Mouse (Mus musculus): ENCODE data around the gene Prickle3. TPM values are rescaled to one million over a fixed set of nuclear protein-coding genes. Genes with fewer than 3 reads are reported as not detected.
"Not testable (repeated sequence)": the region's sequence is repeated elsewhere in the genome, so short reads cannot be mapped to it uniquely, and the experiment has no call there.

Gene Prickle3
- polyA plus RNA-seq, 1 experiment = 21.3 TPM

- no peak for DNase-seq (ENCODE audit: low read depth)
Measured at GRCm38 (mm10) chrX:7670921-7671623, 14.0 kb downstream of the Prickle3 start, which contains the start of gene Plp2. Gene Plp2, minus strand, starts transcription at chrX:7671390.

GRCm38 (mm10) chrX:7672739-7673138 is 15.7 kb downstream of the Prickle3 start:
- DNase-seq (ENCODE audit: low read depth) = no peak

- no peak for DNase-seq (ENCODE audit: low read depth)
Measured at GRCm38 (mm10) chrX:7673578-7674281, 16.7 kb downstream of the Prickle3 start.

GRCm38 (mm10) chrX:7674284-7675000 is 17.4 kb downstream of the Prickle3 start:
- no peak for DNase-seq (ENCODE audit: low read depth)

GRCm38 (mm10) chrX:7675001-7675380 is 17.9 kb downstream of the Prickle3 start:
- DNase-seq (ENCODE audit: low read depth) = no peak

- no peak for DNase-seq (ENCODE audit: low read depth)
Measured at GRCm38 (mm10) chrX:7678986-7679385, 21.9 kb downstream of the Prickle3 start.

- DNase-seq (ENCODE audit: low read depth) = no peak
Measured at GRCm38 (mm10) chrX:7679405-7680056, 22.5 kb downstream of the Prickle3 start.

GRCm38 (mm10) chrX:7680057-7680412 is 23.0 kb downstream of the Prickle3 start:
- DNase-seq (ENCODE audit: low read depth) = no peak

- no peak for DNase-seq (ENCODE audit: low read depth)
Measured at GRCm38 (mm10) chrX:7680864-7681263, 23.8 kb downstream of the Prickle3 start, which contains the start of gene Magix. Gene Magix, minus strand, starts transcription at chrX:7681251.

GRCm38 (mm10) chrX:7688321-7688720 is 31.3 kb downstream of the Prickle3 start:
- DNase-seq (ENCODE audit: low read depth) = no peak

GRCm38 (mm10) chrX:7690486-7690885 is 33.4 kb downstream of the Prickle3 start:
- no peak for DNase-seq (ENCODE audit: low read depth)

GRCm38 (mm10) chrX:7692862-7693261 is 35.8 kb downstream of the Prickle3 start:
- no peak for DNase-seq (ENCODE audit: low read depth)

- no peak for DNase-seq (ENCODE audit: low read depth)
Measured at GRCm38 (mm10) chrX:7696520-7696919, 39.5 kb downstream of the Prickle3 start.

- no peak for DNase-seq (ENCODE audit: low read depth)
Measured at GRCm38 (mm10) chrX:7696954-7697381, 39.9 kb downstream of the Prickle3 start, which contains the start of gene Gpkow. Gene Gpkow, plus strand, starts transcription at chrX:7697131.

- DNase-seq (ENCODE audit: low read depth) = not testable (repeated sequence)
Measured at GRCm38 (mm10) chrX:7713764-7714134, 56.7 kb downstream of the Prickle3 start.

GRCm38 (mm10) chrX:7714135-7714899 is 57.3 kb downstream of the Prickle3 start, which contains the start of gene Wdr45:
Gene Wdr45, plus strand, starts transcription at chrX:7714333.
- peak; percentile 49 for DNase-seq (ENCODE audit: low read depth)

- DNase-seq (ENCODE audit: low read depth) = not testable (repeated sequence)
Measured at GRCm38 (mm10) chrX:7716058-7716457, 59.0 kb downstream of the Prickle3 start.
